Mouse (Mus musculus) intestine, embryonic 14.5 days (tissue): Measurements from ENCODE around the gene Ttc7b. TPM values are rescaled to one million over a fixed set of nuclear protein-coding genes. Genes with fewer than 3 reads are reported as not detected.
A peak's percentile ranks its signal among the peaks of the same experiment; 100 is the strongest.

Source experiments
- ATAC-seq: fragments of 200-750 bp; cut with Nextera tagmentation; replicated peaks from 2 replicates; pipeline ENCODE4 v1.8.0; 2017; ENCODE audit warnings: low read depth, moderate number of reproducible peaks, moderate TSS enrichment, moderate library complexity; ENCODE audit not compliant: low FRiP score, low TSS enrichment
- DNase-seq: peaks from one replicate; pipeline ENCODE4 v3.0.0-alpha.2; 2018; ENCODE audit warnings: low spot score
- H3K27ac ChIP-seq: fragments of 300-500 bp; sonication (generic); 2 replicates; pipeline ENCODE4 v1.5.1; 2014; ENCODE audit warnings: low read depth, mild to moderate bottlenecking, control low read depth
- H3K27me3 ChIP-seq: fragments of 300-500 bp; sonication (generic); replicated peaks from 2 replicates; pipeline ENCODE4 v1.6.1; 2014; ENCODE audit warnings: low read length, control low read depth; ENCODE audit not compliant: control insufficient read depth, insufficient read depth
- H3K36me3 ChIP-seq: fragments of 300-500 bp; sonication (generic); 2 replicates; pipeline ENCODE4 v1.6.1; 2014; ENCODE audit warnings: low read length, control low read depth; ENCODE audit not compliant: control insufficient read depth, insufficient read depth
- H3K4me1 ChIP-seq: fragments of 300-500 bp; sonication (generic); replicated peaks from 2 replicates; pipeline ENCODE4 v1.6.1; 2014; ENCODE audit warnings: low read length, control low read depth, mixed read lengths; ENCODE audit not compliant: control insufficient read depth, insufficient read depth
- H3K4me2 ChIP-seq: fragments of 300-500 bp; sonication (generic); 2 replicates; pipeline ENCODE4 v1.6.1; 2014; ENCODE audit warnings: low read length
- H3K4me3 ChIP-seq: fragments of 300-500 bp; sonication (generic); 2 replicates; pipeline ENCODE4 v1.5.1; 2014; ENCODE audit warnings: low read depth, low read length, control low read depth, mixed read lengths
- H3K9ac ChIP-seq: fragments of 300-500 bp; sonication (generic); 2 replicates; pipeline ENCODE4 v1.6.1; 2014; ENCODE audit warnings: mild to moderate bottlenecking, low read length
- H3K9me3 ChIP-seq: fragments of 300-500 bp; sonication (generic); 2 replicates; pipeline ENCODE4 v1.6.1; 2016; ENCODE audit warnings: low read length, control low read depth; ENCODE audit not compliant: control insufficient read depth
- WGBS: fragments of 180-500 bp; shearing (Covaris S2); extraction: QIAGEN DNeasy Blood & Tissue Kit; methylation state at CpG from one replicate; pipeline ENCODE4 v1.1.7; 2014; 5-methylcytosine and 5-hydroxymethylcytosine counted together
- polyA plus RNA-seq: library from polyadenylated mRNA; unstranded; fragments of >200 nt; fragmentation: Nextera tagmentation; extraction: Ambion mirVana; gene quantifications from 2 replicates; pipeline ENCODE4 v1.2.1, GENCODE M21; 2014

The Ttc7b gene
- polyA plus RNA-seq, 1 experiment from 2014 or later: 5.9 TPM

DNA sequence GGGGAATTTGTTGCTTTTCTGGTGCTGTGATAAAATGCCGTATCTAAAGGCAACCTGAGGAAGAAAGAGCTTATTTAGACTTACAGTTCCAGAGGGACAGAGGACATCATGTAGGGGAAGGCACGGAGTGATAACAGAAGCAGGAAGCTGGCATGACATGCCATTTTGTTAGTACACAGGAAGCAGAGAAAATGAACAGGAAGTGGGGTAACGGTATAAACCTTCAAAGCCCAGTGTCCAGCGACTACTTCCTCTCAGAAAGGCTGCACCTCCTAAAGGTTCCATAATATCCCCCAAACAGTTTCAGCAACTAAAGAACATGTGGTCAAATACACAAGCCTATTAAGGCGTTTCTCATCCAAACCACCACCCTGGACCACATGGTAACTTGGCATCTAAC is 10.2 kb upstream of the Ttc7b start:
- Histone ChIP-seq H3K27me3 (no peaks in the 10 kb centered on the region), H3K4me1 (peaks cover 15% of the 10 kb centered on the region; the same call in 1 of the 2 replicates), H3K27ac (no peak overlapping the region), H3K9ac (no peak overlapping the region), H3K4me2 (no peak overlapping the region), H3K9me3 (no peaks in the 10 kb centered on the region), H3K36me3 (no peaks in the 10 kb centered on the region), H3K4me3 (no peak overlapping the region)
- ATAC-seq: no peak
- no peak for DNase-seq
- WGBS: 76% methylated on average over 5 of the region's 5 CpGs

DNA sequence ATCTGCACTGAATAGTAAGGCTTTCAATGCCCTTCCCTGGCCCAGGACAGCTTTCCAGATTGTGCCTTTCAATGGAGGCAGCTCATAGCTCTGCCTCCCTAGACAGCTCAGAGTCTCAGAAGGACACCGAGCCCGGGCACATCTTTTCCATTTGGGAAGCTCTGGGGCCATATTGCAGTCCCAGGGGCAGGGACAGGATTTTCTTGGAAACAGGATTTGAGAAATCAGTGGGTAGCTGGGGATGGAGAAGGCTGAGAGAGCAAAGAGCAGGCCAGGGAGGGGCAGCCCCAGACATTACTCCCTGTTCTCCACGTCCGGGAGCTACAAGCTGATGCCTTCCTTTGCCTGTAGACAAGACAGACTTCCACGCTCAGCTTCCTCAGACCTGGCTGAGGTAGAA is 9.0 kb upstream of the Ttc7b start:
- Histone ChIP-seq H3K27ac (no peak overlapping the region), H3K36me3 (no peaks in the 10 kb centered on the region), H3K4me1 (peaks cover 15% of the 10 kb centered on the region; the same call in 1 of the 2 replicates), H3K9me3 (no peaks in the 10 kb centered on the region), H3K4me3 (no peak overlapping the region), H3K9ac (no peak overlapping the region), H3K4me2 (no peak overlapping the region), H3K27me3 (no peaks in the 10 kb centered on the region)
- ATAC-seq (no peak), DNase-seq (no peak)
- 87% methylated on average over 5 of the region's 5 CpGs for WGBS

DNA sequence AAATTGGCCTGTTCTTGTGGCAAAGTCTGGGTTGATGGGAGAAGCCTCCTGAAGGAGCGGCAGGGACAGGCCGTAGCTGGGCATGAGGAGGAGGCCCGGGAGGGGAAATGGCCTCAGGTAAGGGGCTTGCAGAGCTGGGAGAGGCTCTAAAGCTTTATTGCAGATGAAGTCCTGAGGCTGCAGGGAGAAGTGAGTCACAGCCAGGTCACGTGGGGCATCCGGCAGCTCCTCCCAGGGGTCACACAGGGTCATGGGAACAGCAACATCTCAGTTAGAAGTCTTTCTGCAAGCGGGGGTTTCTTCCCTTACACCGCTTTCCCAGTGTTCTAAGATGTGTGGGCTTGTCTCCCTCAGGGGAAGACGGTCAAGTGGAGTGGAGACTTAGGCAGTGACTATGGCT is 8.5 kb upstream of the Ttc7b start:
- H3K27ac ChIP-seq: no peak overlapping the region
- H3K4me3 ChIP-seq: no peak overlapping the region
- no peaks in the 10 kb centered on the region for H3K36me3 ChIP-seq
- ATAC-seq (peak; percentile 44; the same call in 1 of the 2 replicates), DNase-seq (peak; percentile 65)
- no peaks in the 10 kb centered on the region for H3K9me3 ChIP-seq
- WGBS: 17% methylated on average over 8 of the region's 8 CpGs
- peaks cover 15% of the 10 kb centered on the region; the same call in 1 of the 2 replicates for H3K4me1 ChIP-seq
- no peak overlapping the region for H3K4me2 ChIP-seq
- no peaks in the 10 kb centered on the region for H3K27me3 ChIP-seq
- H3K9ac ChIP-seq: no peak overlapping the region

DNA sequence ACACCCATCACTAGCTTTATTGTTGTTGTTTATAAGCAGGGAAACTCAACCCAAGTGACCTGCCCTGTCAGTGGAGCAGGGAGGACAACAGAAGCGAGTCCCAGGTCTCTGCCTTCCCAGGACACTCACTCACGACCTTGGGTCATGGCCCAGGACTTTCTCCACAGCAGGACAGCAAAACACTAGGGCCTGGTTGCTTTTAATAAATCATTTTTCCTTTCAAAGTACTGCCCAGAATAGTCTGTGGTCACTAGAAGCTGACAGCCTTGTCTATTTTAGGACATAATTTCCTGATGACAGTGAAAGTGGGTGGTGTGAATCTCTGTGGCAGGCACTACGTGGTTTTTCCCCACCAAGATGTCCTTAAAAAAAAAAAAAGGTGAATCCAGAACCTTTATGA is 7.6 kb upstream of the Ttc7b start:
- no peak overlapping the region for H3K27ac ChIP-seq
- no peaks in the 10 kb centered on the region for H3K36me3 ChIP-seq
- ATAC-seq (no peak; the same call in 1 of the 2 replicates), DNase-seq (peak; percentile 21)
- H3K4me2 ChIP-seq: peak overlapping the region; percentile 45
- peaks cover 15% of the 10 kb centered on the region; the same call in 1 of the 2 replicates for H3K4me1 ChIP-seq
- WGBS: 45% methylated on average over 3 of the region's 3 CpGs
- H3K9ac ChIP-seq: no peak overlapping the region
- H3K9me3 ChIP-seq: no peaks in the 10 kb centered on the region
- no peak overlapping the region for H3K4me3 ChIP-seq
- H3K27me3 ChIP-seq: no peaks in the 10 kb centered on the region

DNA sequence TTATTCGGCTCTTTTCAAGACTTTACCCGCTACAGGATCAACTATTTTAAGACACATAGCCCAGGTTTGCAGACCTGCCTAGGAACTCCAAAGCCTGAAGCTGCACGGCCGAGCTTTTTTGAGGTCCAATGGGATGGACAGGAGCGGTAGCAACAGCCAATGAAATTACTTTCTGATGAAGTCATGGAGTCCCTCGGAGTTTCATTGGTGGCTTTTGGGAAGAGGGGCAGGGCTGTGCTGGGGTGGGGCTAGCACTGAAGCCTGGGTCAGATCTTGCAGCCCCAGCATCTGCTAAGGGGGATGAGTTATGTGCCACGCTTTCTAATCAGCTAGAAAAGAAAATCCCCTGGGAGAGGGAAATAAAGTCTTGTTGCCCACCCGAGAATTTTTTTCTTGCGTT is 7.1 kb upstream of the Ttc7b start:
- Histone ChIP-seq H3K36me3 (no peaks in the 10 kb centered on the region), H3K4me2 (peak overlapping the region; percentile 45), H3K9me3 (no peaks in the 10 kb centered on the region), H3K4me3 (no peak overlapping the region), H3K27me3 (no peaks in the 10 kb centered on the region), H3K27ac (no peak overlapping the region), H3K4me1 (peaks cover 15% of the 10 kb centered on the region; the same call in 1 of the 2 replicates), H3K9ac (0 out of 2 replicates have a peak overlapping the region, but pooled peaks have one; percentile 20)
- WGBS: 9% methylated on average over 9 of the region's 9 CpGs
- ATAC-seq (peak; percentile 90), DNase-seq (peak; percentile 71)

DNA sequence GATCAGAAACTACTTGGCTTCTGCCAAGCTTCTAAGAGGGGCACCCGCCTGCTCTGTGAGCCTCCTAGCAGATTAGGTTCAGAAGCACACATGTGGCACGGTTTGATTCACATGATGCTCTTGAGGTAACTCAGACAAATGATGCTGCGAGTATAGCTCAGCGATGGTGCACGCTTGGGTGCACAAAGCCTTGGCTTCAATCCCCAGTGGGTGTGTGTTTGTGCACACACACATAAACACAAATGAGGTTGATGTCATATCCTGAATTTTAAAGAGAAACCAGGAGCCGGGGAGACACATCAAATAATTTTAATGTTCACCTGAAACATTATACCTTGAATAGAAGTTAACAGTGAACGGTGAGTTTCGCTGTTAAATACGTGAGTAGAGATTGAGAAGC is 6.6 kb upstream of the Ttc7b start:
- Histone ChIP-seq H3K4me3 (no peak overlapping the region), H3K4me1 (peaks cover 15% of the 10 kb centered on the region; the same call in 1 of the 2 replicates), H3K27ac (no peak overlapping the region), H3K4me2 (peak overlapping the region; percentile 45), H3K9ac (no peak overlapping the region), H3K36me3 (no peaks in the 10 kb centered on the region), H3K27me3 (no peaks in the 10 kb centered on the region), H3K9me3 (no peaks in the 10 kb centered on the region)
- DNase-seq (no peak), ATAC-seq (no peak)
- 75% methylated on average over 9 of the region's 9 CpGs for WGBS

DNA sequence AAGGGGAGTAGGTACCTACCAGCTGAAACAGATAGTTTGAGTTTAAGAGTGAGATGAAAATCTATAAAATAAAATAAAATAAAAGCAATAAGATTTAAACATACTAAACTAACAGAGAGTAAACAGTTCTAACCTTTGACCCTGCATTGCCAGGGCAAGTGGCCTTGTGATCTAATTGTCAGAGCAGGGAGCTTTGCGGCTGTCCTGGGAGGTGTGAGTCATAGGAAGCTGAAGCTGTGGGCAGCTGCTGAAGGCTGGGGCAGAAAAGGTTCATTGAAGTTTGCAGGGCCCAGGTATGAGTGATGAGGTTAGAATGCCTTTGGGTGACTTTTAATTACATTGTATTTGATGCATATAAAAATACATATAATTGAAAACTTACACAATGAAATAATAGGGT is 5.3 kb upstream of the Ttc7b start:
- H3K27me3 ChIP-seq: no peaks in the 10 kb centered on the region
- no peak overlapping the region for H3K4me3 ChIP-seq
- peaks cover 15% of the 10 kb centered on the region; the same call in 1 of the 2 replicates for H3K4me1 ChIP-seq
- 26% methylated on average over 1 of the region's 1 CpGs for WGBS
- H3K9ac ChIP-seq: no peak overlapping the region
- H3K27ac ChIP-seq: no peak overlapping the region
- no peaks in the 10 kb centered on the region for H3K9me3 ChIP-seq
- ATAC-seq (no peak), DNase-seq (no peak)
- no peak overlapping the region for H3K4me2 ChIP-seq
- no peaks in the 10 kb centered on the region for H3K36me3 ChIP-seq

DNA sequence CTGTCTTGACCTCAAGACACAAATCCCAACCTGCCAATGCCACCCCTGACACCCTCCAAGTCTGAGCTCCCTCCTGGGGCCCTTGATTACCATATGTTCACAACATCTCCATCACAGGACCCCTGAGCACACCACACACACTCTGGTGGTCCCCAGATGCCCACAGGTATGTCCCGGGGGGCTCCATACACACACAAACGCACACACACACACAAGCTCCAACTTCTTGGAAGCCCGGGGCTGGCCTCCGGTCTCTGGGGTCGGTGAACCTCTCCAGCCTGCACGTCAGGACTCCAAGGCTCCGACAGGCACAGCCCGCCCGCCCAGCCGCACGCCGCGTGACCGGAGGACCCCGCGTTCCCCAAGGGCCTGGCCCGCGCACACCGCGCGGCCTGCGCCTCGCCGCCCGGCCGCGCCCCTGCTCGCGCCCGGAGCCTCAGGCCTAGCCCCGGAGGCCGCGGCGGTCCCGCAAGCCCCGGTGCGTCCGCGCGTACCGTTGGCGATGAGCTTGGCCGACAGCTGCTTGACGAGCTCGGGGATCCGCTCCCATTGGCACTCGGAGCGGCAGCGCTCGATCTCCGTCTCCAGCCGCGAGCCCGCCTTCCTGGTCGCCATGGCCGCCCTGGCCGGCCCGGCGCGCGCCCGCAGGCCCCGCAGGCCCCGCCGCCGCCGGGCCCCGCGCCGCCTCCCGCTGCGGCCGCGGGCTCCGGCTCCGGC is 391 bp downstream of the Ttc7b start:
- H3K27ac ChIP-seq: peak overlapping the region; percentile 71
- H3K4me1 ChIP-seq: peaks cover 12% of the 10 kb centered on the region; the same call in 1 of the 2 replicates
- H3K9me3 ChIP-seq: no peaks in the 10 kb centered on the region
- peak overlapping the region; percentile 86 for H3K4me3 ChIP-seq
- under 1% methylated on average over 73 of the region's 76 CpGs for WGBS
- peak overlapping the region; percentile 93 for H3K9ac ChIP-seq
- no peaks in the 10 kb centered on the region for H3K36me3 ChIP-seq
- ATAC-seq: peak; percentile 70
- DNase-seq: peak; percentile 81
- H3K4me2 ChIP-seq: peak overlapping the region; percentile 71
- no peaks in the 10 kb centered on the region for H3K27me3 ChIP-seq

DNA sequence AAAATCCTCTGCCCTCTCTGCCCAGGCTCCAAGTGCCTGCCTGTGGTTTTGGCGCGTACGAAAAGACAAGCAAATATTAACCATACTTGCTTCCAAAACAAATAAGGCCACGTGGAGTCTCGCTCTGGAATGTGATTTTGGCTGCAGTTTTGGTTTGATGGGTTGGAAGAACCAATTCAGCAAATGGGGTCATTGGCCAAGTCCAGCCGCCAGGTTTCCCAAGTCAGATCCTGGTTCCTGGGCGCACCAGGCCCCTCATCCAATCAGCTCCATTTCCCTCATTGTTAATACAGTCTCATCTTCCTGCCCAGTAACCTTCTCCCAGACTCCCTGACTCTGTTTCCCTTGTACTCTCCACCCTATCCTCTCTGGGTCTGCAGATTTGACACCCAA is 946 bp downstream of the Ttc7b start:
- DNase-seq (peak; percentile 58), ATAC-seq (peak; percentile 17; the same call in 1 of the 2 replicates)
- H3K4me1 ChIP-seq: peaks cover 12% of the 10 kb centered on the region; the same call in 1 of the 2 replicates
- H3K27me3 ChIP-seq: no peaks in the 10 kb centered on the region
- H3K9ac ChIP-seq: peak overlapping the region; percentile 93
- 52% methylated on average over 7 of the region's 7 CpGs for WGBS
- H3K36me3 ChIP-seq: no peaks in the 10 kb centered on the region
- peak overlapping the region; percentile 71; the same call in 1 of the 2 replicates for H3K27ac ChIP-seq
- H3K4me3 ChIP-seq: peak overlapping the region; percentile 86
- no peaks in the 10 kb centered on the region for H3K9me3 ChIP-seq
- H3K4me2 ChIP-seq: peak overlapping the region; percentile 71
